Mouse (Mus musculus) regulatory T cell (primary cell): Measurements from ENCODE around the gene Pten.
"Not testable (repeated sequence)": the region's sequence is repeated elsewhere in the genome, so short reads cannot be mapped to it uniquely, and the experiment has no call there.

Experiments used
- in situ Hi-C: fragments of 300-600 bp; cut with MboI, MseI; formaldehyde crosslinking; loops from one replicate; pipeline ENCODE4 v1.15.1; 2025; ENCODE audit warnings: high pct_unique_total_duplicates

Pten gene

DNA sequence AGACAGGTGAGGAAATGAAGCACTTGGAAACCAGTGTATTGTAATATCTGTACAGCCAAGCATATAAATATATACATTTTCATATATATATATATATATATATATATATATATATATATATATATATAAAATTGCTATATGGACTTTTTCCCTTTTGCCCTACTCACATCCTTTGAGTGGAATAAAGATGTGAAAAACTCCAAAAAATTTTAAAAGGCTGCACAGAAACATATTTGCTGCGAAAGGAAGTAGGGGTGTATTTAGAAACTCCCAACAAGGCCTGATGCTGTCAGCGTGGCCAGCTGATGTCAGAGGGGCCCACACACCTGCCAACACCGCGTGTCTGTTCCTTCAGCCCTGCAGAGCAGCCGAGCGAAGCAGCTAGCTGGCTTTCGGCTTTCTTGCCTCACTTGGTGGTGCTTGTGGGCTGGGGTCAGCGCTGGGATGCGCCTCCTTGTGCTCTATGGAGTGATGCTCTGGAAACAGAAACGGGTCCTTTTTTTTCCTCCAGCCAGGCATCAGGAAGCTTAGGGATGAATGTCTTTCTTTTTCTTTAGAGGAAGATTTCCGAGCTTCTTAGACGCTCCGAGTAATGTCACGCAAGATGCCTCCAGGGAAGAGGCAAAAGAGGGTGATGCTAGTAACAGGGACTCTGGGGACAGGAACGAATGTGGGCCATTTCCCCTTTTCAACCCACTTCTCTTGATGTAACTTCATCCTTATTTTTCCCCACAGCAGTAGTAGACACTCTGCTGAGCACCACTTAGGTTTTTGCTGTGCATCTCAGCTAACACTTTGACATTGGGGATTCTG is 2.9 kb upstream of the Pten start:
- in situ Hi-C loops: loop anchor here (10.0 kb wide), 1 partner anchor 200 kb away; no protein-coding TSS in a partner anchor

DNA sequence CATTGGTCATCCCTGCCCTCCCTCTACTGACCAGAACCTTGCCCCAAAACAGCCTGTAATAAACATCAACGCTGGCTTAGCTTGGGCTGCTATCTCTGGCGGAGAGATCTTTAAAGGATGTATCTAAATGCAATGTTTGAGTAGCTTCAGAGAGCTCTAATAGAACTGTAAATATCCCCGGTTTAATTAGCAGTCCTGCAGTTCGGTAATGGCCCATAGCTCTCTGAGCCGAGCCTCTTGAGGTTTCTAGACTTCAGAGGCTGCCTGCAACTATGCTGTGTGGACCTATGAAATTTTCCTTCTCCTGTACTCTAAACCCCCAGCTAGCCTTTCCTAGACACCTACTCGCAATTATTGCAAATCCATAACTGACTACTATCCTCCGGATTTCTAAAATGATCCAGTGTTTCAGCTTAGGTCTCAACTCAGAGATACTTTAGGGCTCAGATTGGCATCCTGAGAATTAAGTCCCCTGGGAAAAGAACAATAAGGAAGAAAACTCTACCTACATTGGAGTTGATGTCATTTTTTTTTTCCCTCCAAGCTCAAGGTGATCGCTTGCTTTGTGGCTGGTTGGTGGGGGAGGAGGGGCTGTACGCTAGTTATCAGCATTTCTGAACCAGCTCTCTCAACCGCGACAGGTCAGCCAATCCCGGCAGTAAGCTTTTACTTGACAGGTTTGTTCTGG is 2.0 kb upstream of the Pten start:
- in situ Hi-C loops: loop anchor here (5.0 to 10.0 kb wide), 3 partner anchors 43 to 472 kb away; no protein-coding TSS in a partner anchor

DNA sequence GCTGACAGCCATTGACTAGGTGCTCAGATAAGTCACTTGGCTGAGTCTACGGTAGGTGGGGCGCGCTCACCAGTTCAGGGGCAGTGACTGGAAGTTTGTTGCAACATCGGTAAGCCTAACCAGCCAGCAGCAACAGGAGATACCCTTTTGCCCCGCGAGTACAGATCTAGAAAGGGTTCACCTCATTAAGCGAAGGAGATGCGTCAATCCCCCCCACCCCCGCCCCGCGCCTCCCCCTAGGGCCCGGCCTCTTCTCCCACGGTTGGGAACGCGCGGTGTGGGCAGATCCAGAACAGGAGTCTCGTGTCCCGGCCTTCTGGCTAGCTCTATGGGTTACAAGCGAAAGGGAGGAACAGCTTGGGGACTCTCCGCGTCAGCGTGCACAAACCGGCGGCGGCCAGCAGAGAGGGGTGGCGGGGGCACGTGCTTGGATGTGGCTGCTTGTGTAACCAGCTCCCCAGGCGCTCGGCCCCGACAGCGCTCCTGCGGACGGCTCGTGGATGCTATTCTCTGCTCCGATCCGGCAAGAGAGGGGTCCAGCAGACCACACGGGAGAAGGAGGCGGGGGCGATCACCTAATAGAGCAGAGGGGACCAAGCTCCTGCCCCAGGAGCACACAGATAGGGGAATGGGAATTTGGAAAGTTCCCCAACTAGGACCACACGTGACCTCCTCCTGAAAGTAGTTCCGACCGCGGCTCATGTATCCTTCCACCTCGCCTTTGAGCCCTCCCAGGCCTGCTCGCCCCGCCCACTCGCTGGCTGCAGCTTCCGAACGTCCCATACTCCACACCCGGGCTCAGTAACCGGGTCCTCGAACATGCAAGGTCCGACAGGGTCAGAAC is 1.3 kb upstream of the Pten start:
- in situ Hi-C loops: loop anchor here (5.0 to 10.0 kb wide), 3 partner anchors 44 to 471 kb away; no protein-coding TSS in a partner anchor

DNA sequence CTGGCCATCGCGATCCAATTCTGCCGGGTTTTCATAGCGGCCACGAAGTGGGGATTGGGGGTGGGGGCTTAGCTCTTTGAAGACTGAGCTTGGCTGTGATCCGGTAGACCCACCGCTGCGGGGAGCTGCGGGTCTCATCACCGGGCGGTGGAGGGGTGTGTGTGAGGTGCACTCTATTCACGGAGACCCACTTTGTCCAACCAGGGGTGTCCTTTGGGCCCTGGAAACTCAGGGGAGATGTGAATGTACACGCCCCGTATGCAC is 729 bp upstream of the Pten start:
- in situ Hi-C loops: loop anchor here (5.0 to 10.0 kb wide), 3 partner anchors 44 to 471 kb away; no protein-coding TSS in a partner anchor

DNA sequence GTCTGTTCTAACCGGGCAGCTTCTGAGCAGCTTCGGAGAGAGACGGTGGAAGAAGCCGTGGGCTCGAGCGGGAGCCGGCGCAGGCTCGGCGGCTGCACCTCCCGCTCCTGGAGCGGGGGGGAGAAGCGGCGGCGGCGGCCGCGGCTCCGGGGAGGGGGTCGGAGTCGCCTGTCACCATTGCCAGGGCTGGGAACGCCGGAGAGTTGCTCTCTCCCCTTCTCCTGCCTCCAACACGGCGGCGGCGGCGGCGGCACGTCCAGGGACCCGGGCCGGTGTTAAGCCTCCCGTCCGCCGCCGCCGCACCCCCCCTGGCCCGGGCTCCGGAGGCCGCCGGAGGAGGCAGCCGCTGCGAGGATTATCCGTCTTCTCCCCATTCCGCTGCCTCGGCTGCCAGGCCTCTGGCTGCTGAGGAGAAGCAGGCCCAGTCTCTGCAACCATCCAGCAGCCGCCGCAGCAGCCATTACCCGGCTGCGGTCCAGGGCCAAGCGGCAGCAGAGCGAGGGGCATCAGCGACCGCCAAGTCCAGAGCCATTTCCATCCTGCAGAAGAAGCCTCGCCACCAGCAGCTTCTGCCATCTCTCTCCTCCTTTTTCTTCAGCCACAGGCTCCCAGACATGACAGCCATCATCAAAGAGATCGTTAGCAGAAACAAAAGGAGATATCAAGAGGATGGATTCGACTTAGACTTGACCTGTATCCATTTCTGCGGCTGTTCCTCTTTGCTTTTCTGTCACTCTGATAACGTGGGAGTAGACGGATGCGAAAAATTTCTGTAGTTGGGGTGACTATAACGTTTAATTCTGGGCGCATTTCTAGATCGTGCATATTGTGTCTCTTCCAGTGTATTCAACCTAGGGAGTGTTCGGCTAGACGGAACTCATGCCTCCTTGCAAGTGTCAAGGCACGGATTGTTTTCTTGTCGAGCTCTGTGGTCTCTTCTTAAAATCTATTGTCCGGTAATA is 815 bp downstream of the Pten start:
- in situ Hi-C loops: loop anchor here (5.0 to 10.0 kb wide), 3 partner anchors 46 to 469 kb away; no protein-coding TSS in a partner anchor

DNA sequence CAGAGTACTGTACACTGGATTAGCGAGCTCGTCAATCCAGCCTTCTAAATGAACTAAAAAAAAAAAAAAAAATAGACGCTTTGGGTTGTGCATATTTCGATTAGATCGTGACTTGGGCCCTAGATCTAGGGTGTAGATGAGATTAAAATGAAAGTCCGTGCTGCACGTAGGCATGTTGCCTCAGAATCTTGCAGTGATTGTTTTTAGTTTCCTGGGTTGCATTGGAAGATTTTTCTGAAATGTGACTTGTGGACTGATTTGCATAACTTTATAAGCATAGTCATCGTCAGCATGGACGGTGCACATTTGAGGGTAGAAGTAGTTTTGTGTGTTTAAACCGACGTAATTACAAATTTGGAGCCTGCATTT is 1.5 kb downstream of the Pten start:
- in situ Hi-C loops: loop anchor here (5.0 to 10.0 kb wide), 3 partner anchors 46 to 469 kb away; no protein-coding TSS in a partner anchor

DNA sequence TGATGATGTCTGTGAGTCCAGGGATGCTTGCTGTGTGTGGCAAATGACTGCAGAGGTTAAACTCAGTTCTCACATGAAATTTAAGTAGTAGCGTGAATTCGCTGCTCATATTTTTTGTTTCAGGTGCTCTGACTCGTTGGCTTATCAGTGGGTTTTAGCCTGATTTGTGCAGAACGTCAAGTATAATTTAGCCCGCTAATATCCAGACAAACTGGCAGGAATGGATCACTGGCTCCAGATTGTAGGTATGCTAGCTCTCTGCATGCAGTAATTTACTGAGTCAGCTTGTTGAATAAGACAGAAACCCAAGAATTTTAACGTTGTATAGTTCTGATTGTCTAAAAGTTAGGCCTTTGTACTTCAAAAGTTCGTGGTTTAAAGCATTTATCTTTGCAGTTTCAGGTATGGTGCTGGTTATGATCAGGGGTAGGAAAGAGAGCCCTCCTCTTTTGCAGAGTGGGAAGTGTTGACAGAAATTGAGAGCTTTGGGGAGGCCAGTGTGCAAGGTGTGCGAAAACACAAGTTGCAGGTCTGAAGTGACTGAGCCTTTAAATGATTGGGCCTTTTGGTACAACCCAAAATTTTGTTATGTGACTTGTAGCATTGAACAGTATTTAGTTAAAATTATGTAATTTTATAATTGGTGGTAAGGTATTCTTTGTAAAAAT is 2.2 kb downstream of the Pten start:
- in situ Hi-C loops: loop anchor here (5.0 to 10.0 kb wide), 4 partner anchors 38 to 468 kb away; no protein-coding TSS in a partner anchor

DNA sequence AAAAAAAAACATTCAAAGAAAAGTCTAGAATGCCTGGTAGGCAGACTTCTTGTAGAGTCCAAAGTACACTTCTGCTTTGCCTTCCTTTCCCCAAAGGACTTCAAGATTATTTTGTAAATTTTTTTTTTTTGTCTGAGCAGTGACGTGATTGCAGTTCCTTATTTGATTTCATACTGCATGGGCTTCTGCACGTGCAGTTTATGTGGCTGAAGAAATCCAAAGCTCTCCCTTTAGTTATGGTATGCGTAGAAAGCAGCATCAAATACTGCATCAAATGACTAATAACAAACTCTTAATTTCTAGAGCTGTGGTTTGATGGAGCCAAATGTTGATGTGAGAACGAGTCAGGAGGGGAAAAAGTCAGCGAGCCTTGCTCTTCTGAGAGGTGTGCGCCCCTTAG is 3.2 kb downstream of the Pten start:
- in situ Hi-C loops: loop anchor here (5.0 kb wide), 1 partner anchor 37 kb away; no protein-coding TSS in a partner anchor

DNA sequence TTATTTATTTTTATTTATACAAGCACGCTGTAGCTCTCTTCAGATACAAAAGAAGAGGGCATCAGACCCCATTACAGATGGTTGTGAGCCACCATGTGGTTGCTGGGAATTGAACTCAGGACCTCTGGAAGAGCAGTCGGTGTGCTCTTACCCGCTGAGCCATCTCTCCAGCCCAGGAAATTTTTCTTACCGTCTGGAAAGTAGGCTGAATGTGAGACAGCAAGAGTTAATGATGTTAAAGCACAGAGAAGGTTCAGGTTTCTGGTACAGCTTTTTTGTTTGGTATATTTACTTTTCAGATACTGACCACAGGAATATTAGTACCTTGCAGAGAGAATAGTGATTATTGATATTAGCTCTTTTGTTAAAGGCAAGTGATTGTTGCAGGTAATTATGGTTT is 3.9 kb downstream of the Pten start:
- in situ Hi-C loops: loop anchor here (5.0 kb wide), 1 partner anchor 36 kb away; no protein-coding TSS in a partner anchor

DNA sequence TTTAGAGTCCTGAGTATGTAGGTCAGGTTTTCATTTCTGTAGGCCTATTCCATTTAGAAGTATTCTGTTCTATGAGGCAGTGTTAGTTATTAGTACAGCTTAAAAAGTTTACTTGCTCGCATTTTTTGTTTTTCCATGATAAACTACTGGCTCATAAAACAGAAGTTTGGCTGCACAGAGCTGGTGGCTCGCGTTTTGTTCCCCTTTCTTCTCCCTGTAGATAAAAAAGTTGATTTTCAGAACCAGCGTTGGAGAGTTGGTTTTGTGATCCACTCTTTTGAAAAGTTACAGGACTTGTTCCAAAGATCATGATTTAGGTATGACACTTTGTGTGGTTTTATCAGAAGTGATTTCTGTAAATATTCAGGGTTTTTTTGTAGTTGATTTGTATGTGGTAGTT is 5.2 kb downstream of the Pten start:
- in situ Hi-C loops: loop anchor here (5.0 kb wide), 1 partner anchor 35 kb away; no protein-coding TSS in a partner anchor

DNA sequence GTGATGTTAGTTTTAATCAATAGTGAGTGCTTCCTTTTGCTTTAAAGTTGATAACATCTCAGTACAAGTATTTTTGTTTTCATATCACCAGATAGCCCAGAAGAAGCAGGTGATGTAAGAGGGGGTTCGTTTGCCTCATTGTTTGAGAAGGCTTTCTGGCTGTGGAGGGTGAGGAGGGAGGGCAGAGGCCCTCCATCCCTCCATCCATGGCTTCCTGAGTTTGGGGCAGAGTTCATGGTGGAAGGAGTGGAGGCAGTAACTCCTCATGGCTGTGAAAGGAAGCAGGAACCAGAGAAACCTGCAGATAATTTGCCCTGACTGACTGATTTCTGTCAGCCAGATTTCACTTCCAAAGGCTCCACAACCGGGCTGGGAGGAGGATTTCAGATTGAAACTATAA is 21.1 kb downstream of the Pten start:
- in situ Hi-C loops: no loop called here

DNA sequence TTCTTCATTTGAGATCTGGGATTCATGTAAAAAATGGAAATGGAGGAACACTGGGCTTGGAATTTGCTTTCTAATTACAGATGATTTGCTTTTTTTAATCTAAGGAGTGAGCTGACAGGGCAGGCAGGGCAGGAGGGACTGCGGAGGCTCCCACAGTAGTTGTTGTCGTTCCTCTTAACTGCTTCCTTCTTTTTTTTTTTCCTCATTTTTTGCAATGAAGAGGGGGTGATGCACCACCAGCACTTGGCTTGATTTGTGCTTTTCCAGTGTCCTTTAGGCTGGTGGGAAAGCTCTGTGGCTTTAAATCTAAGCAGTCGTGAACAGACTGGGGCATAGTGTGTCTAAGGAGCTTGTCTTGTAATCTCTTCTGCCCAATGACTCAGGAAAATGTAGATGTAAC is 21.8 kb downstream of the Pten start:
- in situ Hi-C loops: no loop called here

DNA sequence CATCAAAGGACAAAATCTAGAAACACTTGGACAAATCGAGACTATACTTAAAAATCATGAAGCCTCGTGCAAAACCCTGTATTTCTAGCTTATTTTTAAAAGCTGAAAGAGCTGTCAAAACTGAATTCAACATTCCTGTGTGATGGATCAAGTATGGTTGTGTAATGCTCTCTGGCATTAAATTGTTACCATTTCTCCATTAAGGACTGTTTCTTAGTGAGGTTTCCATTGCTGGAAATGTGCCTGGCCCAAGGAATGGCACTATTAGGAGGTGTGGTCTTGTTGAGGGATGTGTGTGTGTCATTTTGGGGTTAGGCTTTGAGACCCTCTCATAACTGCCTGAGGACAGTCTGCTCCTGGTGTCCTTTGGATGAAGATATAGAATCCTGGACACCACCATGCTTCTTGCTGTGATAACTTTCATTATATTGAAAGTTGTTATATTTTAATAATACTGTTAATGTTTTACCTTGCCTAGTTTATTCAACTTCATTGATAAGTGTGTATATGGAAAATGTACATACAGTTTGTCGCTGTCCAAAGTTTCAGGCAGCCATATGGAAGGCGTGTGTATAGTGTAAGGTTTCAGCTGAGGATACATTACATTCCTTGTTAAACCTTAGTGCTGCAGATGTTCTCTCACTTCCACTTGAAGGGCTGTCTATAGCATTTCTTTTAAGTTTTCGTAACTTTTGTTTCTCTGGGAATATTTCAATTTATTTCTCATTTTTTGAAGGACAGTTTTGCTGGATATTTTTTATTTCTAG is 24.2 kb downstream of the Pten start:
- in situ Hi-C loops: no loop called here

DNA sequence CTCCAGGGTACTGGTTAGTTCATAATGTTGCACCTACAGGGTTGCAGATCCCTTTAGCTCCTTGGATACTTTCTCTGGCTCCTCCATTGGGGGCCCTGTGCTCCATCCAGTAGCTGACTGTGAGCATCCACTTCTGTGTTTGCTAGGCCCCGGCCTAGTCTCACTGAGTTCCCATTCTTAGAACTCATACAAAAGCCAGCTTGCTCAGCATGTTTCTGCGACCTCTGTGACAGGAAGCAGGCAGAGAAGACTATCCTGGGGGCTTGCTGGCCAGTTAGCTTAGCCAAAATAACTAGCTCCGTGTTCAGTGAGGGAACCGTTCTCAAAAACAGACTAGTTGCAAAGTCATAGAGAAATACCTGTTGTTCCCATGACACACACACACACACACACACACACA is 30.1 kb downstream of the Pten start:
- in situ Hi-C loops: not testable (repeated sequence)

DNA sequence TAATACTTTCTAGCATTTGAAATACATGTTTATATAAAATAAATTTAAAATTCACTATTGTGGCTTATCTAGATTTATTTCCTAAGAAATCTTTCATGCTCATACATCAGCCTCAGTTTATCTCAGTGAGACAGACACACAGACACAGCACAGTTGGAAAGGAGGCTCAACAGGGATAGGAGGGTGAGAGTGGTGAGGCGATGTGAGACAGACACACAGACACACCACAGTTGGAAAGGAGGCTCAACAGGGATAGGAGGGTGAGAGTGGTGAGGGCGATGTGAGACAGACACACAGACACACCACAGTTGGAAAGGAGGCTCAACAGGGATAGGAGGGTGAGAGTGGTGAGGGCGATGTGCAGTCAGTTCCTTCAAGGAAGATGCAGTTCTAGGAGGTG is 30.7 kb downstream of the Pten start:
- in situ Hi-C loops: not testable (repeated sequence)

DNA sequence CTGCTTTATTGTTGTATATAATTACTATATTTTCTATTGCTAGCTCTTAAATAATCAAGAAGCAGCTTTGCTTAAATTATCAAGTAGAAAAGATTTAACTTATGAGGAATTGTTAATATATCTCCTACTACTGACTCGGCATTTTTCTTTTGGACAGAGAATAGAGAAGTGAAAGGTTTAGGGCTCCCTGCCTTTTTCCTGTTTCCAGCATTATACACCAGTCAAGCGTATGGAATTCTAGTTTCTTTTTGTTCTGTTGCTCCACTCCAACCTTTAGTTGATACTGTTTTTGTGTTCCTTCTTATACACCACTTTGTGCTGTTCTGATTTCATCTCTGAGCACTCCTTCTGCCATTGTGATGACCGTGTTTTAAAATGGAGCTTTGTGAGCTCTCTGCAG is 32.2 kb downstream of the Pten start:
- in situ Hi-C loops: no loop called here

DNA sequence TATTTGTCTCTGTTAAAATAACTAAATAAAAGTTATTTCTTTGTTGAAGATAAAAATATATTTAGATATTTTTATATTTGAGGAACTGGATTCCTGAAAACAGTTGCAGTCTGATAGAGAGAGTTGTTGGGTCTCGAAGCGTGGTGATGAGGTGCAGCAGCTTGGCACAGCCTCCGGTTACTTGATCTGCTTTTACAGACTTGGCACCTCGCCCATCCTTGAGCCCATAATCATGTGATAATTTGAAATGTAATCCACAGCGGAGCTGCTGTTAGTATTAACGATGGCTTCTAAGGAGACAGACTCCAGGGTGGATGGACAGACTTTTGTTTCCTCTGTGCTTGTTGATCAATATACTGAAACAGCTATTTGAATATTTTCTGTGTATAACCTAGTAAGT is 35.3 kb downstream of the Pten start:
- in situ Hi-C loops: no loop called here

DNA sequence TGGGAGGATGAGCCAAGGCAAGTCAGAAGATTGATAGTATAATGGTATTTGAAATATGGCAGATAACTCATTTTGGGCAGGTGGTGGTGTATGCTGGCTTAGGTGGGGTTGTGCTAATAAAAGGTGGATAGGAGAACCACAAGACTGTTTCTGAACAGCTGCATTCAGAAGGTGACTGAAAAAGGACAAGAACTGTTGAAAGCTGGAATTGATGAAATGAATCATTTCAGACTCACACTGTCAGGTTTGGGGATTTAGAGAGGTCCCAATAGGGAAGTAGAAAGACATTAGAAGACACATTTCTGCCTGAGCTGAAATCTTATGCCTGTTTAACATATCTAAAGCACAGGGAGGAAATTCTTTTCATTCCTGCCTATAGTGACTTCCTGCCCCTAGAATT is 36.6 kb downstream of the Pten start:
- in situ Hi-C loops: no loop called here

DNA sequence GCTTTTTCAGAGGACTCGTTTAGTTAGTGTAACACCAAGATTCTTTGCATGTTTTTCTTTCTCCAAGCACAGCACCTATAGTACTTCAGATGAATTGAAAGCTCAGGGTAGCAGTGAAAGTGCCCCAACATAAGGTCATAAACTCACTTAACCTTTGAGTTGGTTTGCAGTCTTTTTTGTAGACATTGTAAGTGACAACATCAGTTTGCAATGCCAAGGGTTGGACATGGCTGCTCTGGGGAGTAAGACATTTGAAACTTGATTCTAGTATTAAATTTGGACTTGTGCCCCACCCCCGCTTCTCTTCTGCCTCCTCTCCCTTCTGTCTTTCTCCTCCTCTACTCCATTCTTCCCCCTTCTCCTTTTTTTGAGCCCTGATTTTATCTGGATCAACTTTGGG is 43.3 kb downstream of the Pten start:
- in situ Hi-C loops: no loop called here
